Mouse (Mus musculus): ENCODE results near the gene 1110051M20Rik. TPM values are rescaled to one million over a fixed set of nuclear protein-coding genes. Genes with fewer than 3 reads are reported as not detected.

Gene 1110051M20Rik
- polyA plus RNA-seq, 1 experiment = 114 TPM

GRCm38 (mm10) chr2:91312578-91313311 is 131.8 kb downstream of the 1110051M20Rik start:
- DNase-seq (ENCODE audit: extremely low spot score in 1 of 2, low spot score in 1 of 2) = no peak

DNA sequence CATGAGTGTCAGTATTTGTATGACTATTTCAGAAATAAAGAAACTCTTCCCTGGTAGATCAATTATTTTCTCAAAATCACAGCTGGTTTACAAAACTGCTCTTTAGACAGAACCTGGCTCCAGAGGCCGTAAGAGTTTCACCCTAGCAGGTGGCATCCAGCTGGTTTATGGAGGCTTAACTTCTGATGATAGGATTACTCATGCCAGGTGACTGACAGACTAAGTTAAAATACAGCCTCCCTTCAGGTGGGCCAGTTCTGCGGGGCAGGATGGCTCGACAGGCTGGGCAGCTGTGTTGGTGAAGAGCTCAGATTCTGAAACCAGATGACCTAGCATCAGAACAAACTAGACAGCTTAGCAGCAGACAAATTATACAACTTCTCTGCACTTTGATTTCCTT is 135.0 kb downstream of the 1110051M20Rik start:
- DNase-seq (ENCODE audit: extremely low spot score in 1 of 2, low spot score in 1 of 2) = no peak

DNA sequence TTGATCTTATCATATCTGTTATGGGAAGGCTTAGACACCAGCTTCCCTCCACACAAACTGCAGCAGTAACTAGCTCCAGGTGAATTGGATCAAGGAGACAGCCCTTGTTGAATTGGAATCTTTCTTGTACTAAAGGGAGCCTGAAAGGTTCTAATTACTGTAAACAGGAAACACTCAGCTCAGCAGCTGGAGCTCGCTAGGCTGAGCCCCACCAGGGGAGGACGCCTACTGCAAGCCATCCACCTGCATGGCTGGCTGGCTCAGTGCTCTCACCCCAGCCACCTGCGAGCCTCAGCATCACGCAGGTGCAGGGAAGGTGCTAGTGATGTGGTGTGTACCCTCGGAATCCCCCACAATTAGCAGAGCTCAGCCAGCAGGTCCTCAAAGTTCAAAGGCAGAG is 135.8 kb downstream of the 1110051M20Rik start:
- no peak for DNase-seq (ENCODE audit: extremely low spot score in 1 of 2, low spot score in 1 of 2)

- no peak for DNase-seq (ENCODE audit: extremely low spot score in 1 of 2, low spot score in 1 of 2)
These were observed 137.9 kb downstream of the 1110051M20Rik start for GRCm38 (mm10) chr2:91306589-91306988.

GRCm38 (mm10) chr2:91305926-91306325 is 138.6 kb downstream of the 1110051M20Rik start:
- no peak for DNase-seq (ENCODE audit: extremely low spot score in 1 of 2, low spot score in 1 of 2)

DNA sequence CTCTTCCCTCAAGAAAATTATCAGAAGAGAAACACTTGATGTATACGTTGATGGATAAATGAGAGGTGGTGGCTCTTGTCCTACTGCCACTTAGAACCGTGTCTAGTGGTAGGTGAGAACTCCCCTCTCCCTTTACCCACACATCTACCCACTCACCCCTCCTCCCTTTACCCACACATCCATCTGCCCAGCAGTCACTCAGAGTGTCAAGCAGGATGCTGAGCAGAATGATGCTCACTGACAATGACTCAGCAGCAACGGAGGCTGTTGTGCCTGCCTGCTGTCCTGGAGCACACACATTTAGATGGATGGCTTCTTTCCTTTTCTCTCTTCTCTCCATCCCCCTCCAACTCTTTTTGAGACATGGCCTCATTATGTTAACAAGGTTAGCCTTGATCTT is 141.7 kb downstream of the 1110051M20Rik start:
- peak in 1 of 2 experiments; percentile 66 for DNase-seq (ENCODE audit: extremely low spot score in 1 of 2, low spot score in 1 of 2)

- no peak for DNase-seq (ENCODE audit: extremely low spot score in 1 of 2, low spot score in 1 of 2)
These were observed 142.7 kb downstream of the 1110051M20Rik start for GRCm38 (mm10) chr2:91301836-91302235.

DNA sequence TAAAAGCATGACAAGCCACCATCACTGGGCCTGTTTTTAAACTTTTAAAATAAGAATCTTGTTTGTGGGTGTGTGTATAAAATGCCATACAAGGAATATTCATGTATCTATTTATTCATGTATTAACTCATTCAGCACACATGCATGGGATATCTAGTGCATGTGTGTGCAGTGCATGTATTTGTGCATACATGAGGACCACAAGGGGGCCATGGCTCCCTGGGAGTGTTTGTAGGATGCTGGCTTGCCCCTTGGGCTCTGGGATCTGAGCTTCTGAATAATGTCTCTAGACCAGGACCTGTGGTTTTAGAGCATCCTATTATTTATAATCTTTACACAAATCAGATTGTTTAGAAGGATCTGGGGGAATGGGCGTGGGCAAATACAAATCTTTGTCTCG is 143.7 kb downstream of the 1110051M20Rik start:
- no peak for DNase-seq (ENCODE audit: extremely low spot score in 1 of 2, low spot score in 1 of 2)

- no peak for DNase-seq (ENCODE audit: extremely low spot score in 1 of 2, low spot score in 1 of 2)
These were observed 145.3 kb downstream of the 1110051M20Rik start for GRCm38 (mm10) chr2:91299156-91299555.

DNA sequence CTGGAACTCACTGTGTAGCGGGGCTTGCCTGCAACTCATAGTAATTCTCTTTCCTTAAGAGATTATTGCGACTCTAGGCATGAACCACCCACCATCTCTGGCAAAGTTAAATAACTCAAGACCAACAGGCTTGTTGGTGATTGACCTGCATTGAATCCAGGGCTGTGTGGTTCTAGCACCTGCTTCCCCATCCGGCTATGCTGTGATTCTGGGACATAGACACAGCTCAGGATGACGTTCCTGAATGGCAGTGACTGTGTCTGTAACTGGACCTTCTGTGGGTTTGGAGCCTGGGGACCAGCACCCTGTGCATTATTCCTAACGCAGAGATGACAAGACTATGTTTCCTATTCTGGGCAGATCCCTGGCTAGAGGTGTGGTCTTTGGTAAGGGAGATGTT is 148.6 kb downstream of the 1110051M20Rik start:
- no peak for DNase-seq (ENCODE audit: extremely low spot score in 1 of 2, low spot score in 1 of 2)

GRCm38 (mm10) chr2:91294226-91294625 is 150.3 kb downstream of the 1110051M20Rik start:
- no peak for DNase-seq (ENCODE audit: extremely low spot score in 1 of 2, low spot score in 1 of 2)

- DNase-seq (ENCODE audit: extremely low spot score in 1 of 2, low spot score in 1 of 2) = no peak
These were observed 153.1 kb downstream of the 1110051M20Rik start for GRCm38 (mm10) chr2:91291197-91292007.

DNA sequence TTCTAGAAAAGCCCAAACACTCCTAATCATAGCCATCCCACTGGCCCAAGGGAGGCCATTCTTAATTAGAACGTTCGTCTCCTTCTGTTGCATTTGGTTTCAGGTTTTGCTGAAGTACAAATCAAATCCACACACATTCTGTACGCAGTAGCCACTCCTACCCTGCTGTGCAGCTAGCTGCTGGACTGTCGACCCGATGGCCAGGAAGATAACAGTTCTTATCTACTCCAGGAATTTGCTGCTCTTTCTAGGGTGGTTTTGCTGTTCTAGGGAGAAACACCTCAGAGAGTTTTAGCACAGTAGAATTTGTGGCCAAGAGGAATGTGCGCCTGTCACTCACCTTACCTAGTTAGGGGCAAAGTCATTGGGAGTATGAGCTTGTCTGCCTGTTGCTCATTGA is 156.9 kb downstream of the 1110051M20Rik start:
- DNase-seq (ENCODE audit: extremely low spot score in 1 of 2, low spot score in 1 of 2) = no peak

GRCm38 (mm10) chr2:91285885-91286505 is 158.5 kb downstream of the 1110051M20Rik start:
- DNase-seq (ENCODE audit: extremely low spot score in 1 of 2, low spot score in 1 of 2) = peak in 1 of 2 experiments; percentile 89

DNA sequence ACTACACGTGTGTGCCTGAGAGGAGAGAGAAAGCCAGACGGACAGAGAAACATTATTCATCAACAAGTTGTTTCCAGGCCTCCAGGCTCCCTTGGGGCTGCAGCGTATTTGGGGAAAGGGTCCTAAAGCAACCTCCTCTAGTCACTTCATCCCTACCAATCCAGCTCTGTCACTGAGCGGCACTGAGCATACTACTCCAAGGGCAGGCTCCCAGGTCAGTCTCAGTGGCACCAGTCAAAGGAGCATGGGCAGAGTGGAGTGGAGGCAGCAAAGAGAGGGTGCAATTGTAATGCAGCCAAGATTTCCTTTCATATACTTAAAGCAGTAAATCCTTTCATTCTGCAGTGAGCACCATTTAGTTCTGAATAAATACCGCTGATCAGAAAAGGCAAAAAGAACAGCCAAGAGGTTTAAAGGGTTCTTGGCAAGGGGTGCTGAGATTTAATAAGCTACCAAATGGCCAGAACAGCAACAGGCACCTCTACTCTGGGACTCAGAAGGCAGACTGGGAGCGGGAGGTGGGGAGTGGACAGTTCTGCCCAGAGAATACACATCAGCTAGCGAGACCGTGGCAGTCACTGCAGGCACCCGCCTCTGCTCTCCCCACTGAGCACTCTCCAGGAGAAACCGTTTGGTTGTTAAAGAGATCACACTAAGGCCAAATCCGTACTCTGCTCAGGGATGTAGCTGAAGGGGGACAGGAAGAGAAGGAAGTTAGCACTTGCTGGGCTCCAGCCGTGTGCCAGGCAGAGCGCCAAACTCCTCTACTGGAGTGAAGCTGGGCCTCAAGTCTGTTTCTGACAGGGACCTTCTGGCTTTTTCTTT is 159.9 kb downstream of the 1110051M20Rik start:
- DNase-seq (ENCODE audit: extremely low spot score in 1 of 2, low spot score in 1 of 2) = peak in 1 of 2 experiments; percentile 63

DNA sequence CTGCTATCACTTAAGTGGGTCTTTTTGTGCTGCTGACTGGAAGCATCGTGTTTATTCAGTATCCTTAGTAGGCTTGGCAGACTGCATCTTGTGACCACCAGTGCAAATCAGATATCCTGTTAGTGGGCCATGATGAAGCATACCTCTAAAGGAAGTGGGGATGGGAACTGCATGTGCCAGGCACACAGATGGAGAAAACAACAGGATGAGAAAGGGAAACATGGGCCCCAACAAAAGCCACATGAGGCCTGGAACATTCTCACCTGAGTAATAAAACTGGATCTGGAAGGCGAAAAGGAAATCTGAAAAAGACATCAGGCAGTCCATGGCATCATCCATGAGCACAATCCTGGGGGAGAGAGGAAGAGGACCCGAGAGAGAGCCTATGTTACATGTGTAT is 160.5 kb downstream of the 1110051M20Rik start:
- DNase-seq (ENCODE audit: extremely low spot score in 1 of 2, low spot score in 1 of 2) = no peak

DNA sequence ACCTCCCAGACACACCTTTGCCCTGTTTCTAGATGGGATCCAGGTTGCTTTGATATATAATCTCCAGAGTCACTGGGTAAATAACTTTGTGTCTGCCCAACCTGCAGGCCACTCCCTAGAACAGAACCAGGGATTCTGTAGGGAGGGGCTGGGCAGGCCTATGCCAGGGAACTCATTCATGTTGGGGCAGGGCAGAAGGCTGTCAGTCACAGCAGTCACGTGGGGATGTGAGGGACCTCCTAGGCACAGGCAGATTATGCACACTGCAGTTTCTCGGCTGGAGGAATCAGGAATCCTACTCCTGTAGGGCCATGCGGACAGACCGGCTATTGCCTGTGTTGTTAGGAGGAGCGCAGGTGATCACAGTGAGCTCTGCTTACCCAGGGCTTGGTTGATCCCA is 163.1 kb downstream of the 1110051M20Rik start:
- no peak for DNase-seq (ENCODE audit: extremely low spot score in 1 of 2, low spot score in 1 of 2)

- DNase-seq (ENCODE audit: extremely low spot score in 1 of 2, low spot score in 1 of 2) = no peak
These were observed 165.1 kb downstream of the 1110051M20Rik start for GRCm38 (mm10) chr2:91279372-91279755.

GRCm38 (mm10) chr2:91278749-91279371 is 165.6 kb downstream of the 1110051M20Rik start:
- peak in 1 of 2 experiments; percentile 69 for DNase-seq (ENCODE audit: extremely low spot score in 1 of 2, low spot score in 1 of 2)

GRCm38 (mm10) chr2:91269687-91270133 is 174.8 kb downstream of the 1110051M20Rik start:
- DNase-seq (ENCODE audit: extremely low spot score in 1 of 2, low spot score in 1 of 2) = no peak
